In the genomic region with DNA sequence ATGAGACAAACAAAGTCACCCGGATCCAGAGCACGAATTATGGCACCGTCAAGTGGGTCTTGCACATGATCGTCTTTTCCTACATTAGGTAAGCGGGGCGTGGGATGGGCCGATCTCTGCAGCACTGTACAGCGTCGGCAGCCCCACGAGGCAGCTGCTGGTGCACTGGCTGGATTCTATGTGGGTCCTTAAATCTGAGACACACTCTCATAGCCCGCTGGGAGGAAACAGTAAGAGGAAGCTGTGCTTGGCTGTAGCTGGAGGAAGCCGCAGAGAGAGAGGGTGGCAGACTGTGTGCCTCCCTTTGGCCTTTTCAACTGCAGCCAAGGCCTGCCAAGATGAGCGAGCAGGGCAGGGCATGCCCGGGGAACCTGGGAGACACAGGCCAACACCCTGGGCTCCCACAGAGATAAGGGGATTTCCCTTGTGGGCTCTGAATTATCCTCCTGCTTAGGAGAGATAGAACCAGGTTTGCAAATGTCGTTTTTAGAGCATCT, we compare ENCODE assay signal across 9 mouse cellular contexts. TPM values are rescaled to one million over a fixed set of nuclear protein-coding genes. Genes with fewer than 3 reads are reported as not detected.
DNase-seq lines count a peak whose midpoint lies in the region; ATAC-seq and TF ChIP-seq lines count a peak whose summit lies in the region.
"Had no signal": no experiment of that assay in that cellular context is flagged by ENCODE, and none has a peak within 500 bp of the region (broad histone marks: within the 10 kb centered on the region; RNA-seq: fewer than 3 reads in every experiment).

No protein-coding gene starts in this region.

- peak; percentile 33 to 53 for DNase-seq in adrenal gland, adult (ENCODE audit: inconsistent age in 2 of 2, low spot score in 1 of 2)
- no peak for DNase-seq in adrenal gland, postnatal 25 days
- DNase-seq in midbrain, embryonic 14.5 days = no peak
- DNase-seq in midbrain, embryonic 10.5 days (ENCODE audit: low spot score) = no peak
- DNase-seq in heart, embryonic 10.5 days (ENCODE audit: low spot score) = no peak
- peak; percentile 18 to 35 for DNase-seq in kidney, postnatal 4 days
- DNase-seq in midbrain, postnatal 0 days (ENCODE audit: low spot score) = peak; percentile 17
- peak; percentile 31 to 45 for DNase-seq in thymus, postnatal 36 days

- H3K27ac ChIP-seq in midbrain, embryonic 14.5 days (replicated peaks; ENCODE audit: low read depth, low read length) = peak overlapping the region; percentile 53; the same call in 1 of the 2 replicates
- H3K27ac ChIP-seq in midbrain, embryonic 10.5 days (replicated peaks) = no peak overlapping the region; the same call in 1 of the 2 replicates
- H3K27ac ChIP-seq in heart, embryonic 10.5 days = 0 out of 2 replicates have a peak overlapping the region, but pooled peaks have one; percentile 17
- peak overlapping the region; percentile 57; the same call in 1 of the 2 replicates for H3K27ac ChIP-seq in midbrain, postnatal 0 days (ENCODE audit: low read depth, low read length)
- H3K27ac ChIP-seq: kidney, postnatal 0 days had no signal

- WGBS in midbrain, embryonic 14.5 days = 77% methylated on average over 15 of the region's 15 CpGs
- 85% methylated on average over 15 of the region's 15 CpGs for WGBS in midbrain, embryonic 10.5 days
- 66% methylated on average over 15 of the region's 15 CpGs for WGBS in heart, embryonic 10.5 days
- WGBS in midbrain, postnatal 0 days = 68% methylated on average over 15 of the region's 15 CpGs

- H3K4me2 ChIP-seq in midbrain, embryonic 14.5 days (ENCODE audit: low read length) = peak overlapping the region; percentile 5; the same call in 1 of the 2 replicates
- peak overlapping the region; percentile 20; the same call in 1 of the 2 replicates for H3K4me2 ChIP-seq in midbrain, postnatal 0 days (ENCODE audit: low read depth, low read length, poor library complexity, severe bottlenecking)

- no peak overlapping the region for H3K4me3 ChIP-seq in midbrain, embryonic 14.5 days (replicated peaks; ENCODE audit: low read depth, low read length)
- no peak overlapping the region for H3K4me3 ChIP-seq in midbrain, embryonic 10.5 days
- H3K4me3 ChIP-seq in heart, embryonic 10.5 days = no peak overlapping the region
- H3K4me3 ChIP-seq in midbrain, postnatal 0 days (ENCODE audit: low read depth, low read length) = peak overlapping the region; percentile 8; the same call in 1 of the 2 replicates

- no peak for ATAC-seq in midbrain, embryonic 14.5 days (ENCODE audit: low FRiP score, low TSS enrichment)
- no peak for ATAC-seq in midbrain, postnatal 0 days (ENCODE audit: low FRiP score)

- H3K36me3 ChIP-seq in midbrain, embryonic 14.5 days (ENCODE audit: control insufficient read depth, insufficient read depth, low read length) = no peaks in the 10 kb centered on the region
- H3K36me3 ChIP-seq in midbrain, embryonic 10.5 days = no peaks in the 10 kb centered on the region
- H3K36me3 ChIP-seq in heart, embryonic 10.5 days = 0 out of 2 replicates have a peak, but pooled peaks cover 3% of the 10 kb centered on the region
- no peaks in the 10 kb centered on the region for H3K36me3 ChIP-seq in midbrain, postnatal 0 days (ENCODE audit: insufficient read depth, low read length)

- no peaks in the 10 kb centered on the region for H3K9me3 ChIP-seq in midbrain, embryonic 14.5 days (ENCODE audit: control insufficient read depth, low read length)
- no peaks in the 10 kb centered on the region for H3K9me3 ChIP-seq in midbrain, embryonic 10.5 days (replicated peaks)
- H3K9me3 ChIP-seq in heart, embryonic 10.5 days = no peaks in the 10 kb centered on the region
- H3K9me3 ChIP-seq in midbrain, postnatal 0 days (ENCODE audit: low read length) = no peaks in the 10 kb centered on the region

- no peaks in the 10 kb centered on the region for H3K27me3 ChIP-seq in midbrain, embryonic 14.5 days (ENCODE audit: control insufficient read depth, insufficient read depth, low read length)
- H3K27me3 ChIP-seq in midbrain, embryonic 10.5 days (ENCODE audit: low read depth, poor library complexity, severe bottlenecking) = no peaks in the 10 kb centered on the region
- H3K27me3 ChIP-seq in heart, embryonic 10.5 days (ENCODE audit: insufficient read depth, poor library complexity, severe bottlenecking) = no peaks in the 10 kb centered on the region
- H3K27me3 ChIP-seq in midbrain, postnatal 0 days (ENCODE audit: insufficient read depth, low read length) = no peaks in the 10 kb centered on the region

- no peaks in the 10 kb centered on the region for H3K4me1 ChIP-seq in midbrain, embryonic 14.5 days (ENCODE audit: control insufficient read depth, insufficient read depth, low read length)
- peaks cover 14% of the 10 kb centered on the region for H3K4me1 ChIP-seq in midbrain, embryonic 10.5 days
- peaks cover 26% of the 10 kb centered on the region for H3K4me1 ChIP-seq in heart, embryonic 10.5 days
- no peaks in the 10 kb centered on the region; the same call in 1 of the 2 replicates for H3K4me1 ChIP-seq in midbrain, postnatal 0 days (ENCODE audit: insufficient read depth, low read length)

- no peak overlapping the region for H3K9ac ChIP-seq in midbrain, embryonic 14.5 days (replicated peaks; ENCODE audit: low read length)
- H3K9ac ChIP-seq in midbrain, postnatal 0 days (replicated peaks; ENCODE audit: low read length, poor library complexity, severe bottlenecking) = 0 out of 2 replicates have a peak overlapping the region, but pooled peaks have one; percentile 19

- TF ChIP-seq CTCF in midbrain, postnatal 0 days (IDR thresholded peaks at IDR 0.05) = no peak

RNA-seq across cellular contexts. Expression of a gene that starts 0.4 kb away (rescaled TPM):
- 3.2 and 3.8 TPM in 2 replicates for total RNA-seq in adrenal gland, postnatal 25 days (2021)
- 3.2 and 3.9 TPM in 2 replicates for polyA plus RNA-seq in midbrain, embryonic 14.5 days (2014; fragmentation: Nextera tagmentation; extraction: Ambion mirVana)
- 0.63 and 1.0 TPM in 2 replicates for polyA plus RNA-seq in midbrain, embryonic 10.5 days (2016; fragmentation: Nextera tagmentation; extraction: Ambion mirVana)
- 0.33 and 0.47 TPM in 2 replicates for polyA plus RNA-seq in heart, embryonic 10.5 days (2016; fragmentation: Nextera tagmentation; extraction: Ambion mirVana)
- 6.3 and 7.3 TPM in 2 replicates for total RNA-seq in midbrain, postnatal 0 days (2014; rRNA removed)
- polyA plus RNA-seq in midbrain, postnatal 0 days (2015; fragmentation: Nextera tagmentation; extraction: Ambion mirVana) = 3.6 and 4.6 TPM in 2 replicates

RNA-seq across cellular contexts. Expression of a gene that starts 29.8 kb away (rescaled TPM):
- 9.4 and 14.6 TPM in 2 replicates for total RNA-seq in adrenal gland, postnatal 25 days (2021)
- polyA plus RNA-seq in midbrain, embryonic 14.5 days (2014; fragmentation: Nextera tagmentation; extraction: Ambion mirVana) = 56.2 and 64.4 TPM in 2 replicates
- polyA plus RNA-seq in midbrain, embryonic 10.5 days (2016; fragmentation: Nextera tagmentation; extraction: Ambion mirVana) = 51.4 and 54.1 TPM in 2 replicates
- polyA plus RNA-seq in heart, embryonic 10.5 days (2016; fragmentation: Nextera tagmentation; extraction: Ambion mirVana) = 25.2 and 35.2 TPM in 2 replicates
- total RNA-seq in midbrain, postnatal 0 days (2014; rRNA removed) = 30.5 and 35.1 TPM in 2 replicates
- 69.9 and 71.9 TPM in 2 replicates for polyA plus RNA-seq in midbrain, postnatal 0 days (2015; fragmentation: Nextera tagmentation; extraction: Ambion mirVana)

Comparison
In these comparisons a context has a peak if more than half of its experiments do, and no peak if none do; other contexts are left out.
1. DNase-seq: peak in adrenal gland, adult (2 of 2), kidney, postnatal 4 days (2 of 2), midbrain, postnatal 0 days (single experiment) and thymus, postnatal 36 days (2 of 2); none in adrenal gland, postnatal 25 days (single experiment), midbrain, embryonic 14.5 days (single experiment), midbrain, embryonic 10.5 days (single experiment) and heart, embryonic 10.5 days (single experiment).